Mouse (Mus musculus) megakaryocyte, adult 5-6 weeks (primary cell): Measurements from ENCODE around the gene Sncg. TPM values are rescaled to one million over a fixed set of nuclear protein-coding genes. Genes with fewer than 3 reads are reported as not detected.

Experiments
- ATAC-seq: 2 replicates; pipeline ENCODE4 v1.8.0; 2016; ENCODE audit warnings: mild to moderate bottlenecking, inconsistent platforms; ENCODE audit not compliant: poor library complexity, severe bottlenecking
- total RNA-seq, 2 experiments: library from RNA; stranded (forward) in 1 of 2; stranded (reverse) in 1 of 2; fragments of 153-499, 151-499 nt in 1 of 2; fragments of 221-1000, 200-1000 nt in 1 of 2; gene quantifications; 2 replicates each; pipeline versions ENCODE4 v1.2.3 to v1.2.4; 2015 to 2017

Gene Sncg
- total RNA-seq, 2 experiments from 2014 or later: not detected

- ATAC-seq: no peak
Measured at GRCm38 (mm10) chr14:34345771-34346566, 28.6 kb downstream of the Sncg start.

GRCm38 (mm10) chr14:34344361-34344760, 30.2 kb downstream of the Sncg start:
- no peak for ATAC-seq

- ATAC-seq: peak; percentile 92
Measured at GRCm38 (mm10) chr14:34343078-34343477, 31.5 kb downstream of the Sncg start.

- no peak for ATAC-seq
Measured at GRCm38 (mm10) chr14:34341993-34342392, 32.6 kb downstream of the Sncg start.

- no peak for ATAC-seq
Measured at GRCm38 (mm10) chr14:34339446-34339845, 35.1 kb downstream of the Sncg start.

- no peak for ATAC-seq
Measured at GRCm38 (mm10) chr14:34332476-34332875, 42.1 kb downstream of the Sncg start.

- no peak for ATAC-seq
Measured at GRCm38 (mm10) chr14:34331886-34332285, 42.7 kb downstream of the Sncg start.

GRCm38 (mm10) chr14:34330657-34331158, 43.9 kb downstream of the Sncg start:
- ATAC-seq: no peak

- ATAC-seq: no peak
Measured at GRCm38 (mm10) chr14:34327618-34328017, 47.0 kb downstream of the Sncg start.

GRCm38 (mm10) chr14:34326606-34327005, 48.0 kb downstream of the Sncg start:
- ATAC-seq: no peak

- no peak for ATAC-seq
Measured at GRCm38 (mm10) chr14:34323576-34324085, 51.0 kb downstream of the Sncg start.

Other genes starting within 250 kb of the Sncg start
- gene Npy4r, start 222.3 kb downstream of the Sncg start, total RNA-seq (2015): not detected in 2 replicates
- gene Npy4r, start 222.3 kb downstream of the Sncg start, total RNA-seq (2017): not detected in 2 replicates
- gene Gprin2, start 173.1 kb downstream of the Sncg start, total RNA-seq (2015): not detected in 2 replicates
- not detected in 2 replicates for gene Gprin2, start 173.1 kb downstream of the Sncg start, total RNA-seq (2017)
- gene Syt15, start 155.2 kb downstream of the Sncg start, total RNA-seq (2015): not detected in 2 replicates
- not detected in 2 replicates for gene Syt15, start 155.2 kb downstream of the Sncg start, total RNA-seq (2017)
- gene Shld2, start 64.3 kb downstream of the Sncg start, total RNA-seq (2015): 11.5 and 13.4 TPM in 2 replicates
- gene Shld2, start 64.3 kb downstream of the Sncg start, total RNA-seq (2017): 12.9 and 14.6 TPM in 2 replicates
- 362 and 395 TPM in 2 replicates for gene Glud1, start 64.1 kb downstream of the Sncg start, total RNA-seq (2015)
- gene Glud1, start 64.1 kb downstream of the Sncg start, total RNA-seq (2017): 294 and 308 TPM in 2 replicates
- gene Fam25c, start 19.4 kb downstream of the Sncg start, total RNA-seq (2015): not detected in 2 replicates
- gene Fam25c, start 19.4 kb downstream of the Sncg start, total RNA-seq (2017): not detected in 2 replicates
- not detected in 2 replicates for gene Mmrn2, start 676 bp upstream of the Sncg start, total RNA-seq (2015)
- not detected in 2 replicates for gene Mmrn2, start 676 bp upstream of the Sncg start, total RNA-seq (2017)
- gene Bmpr1a, start 128.6 kb upstream of the Sncg start, total RNA-seq (2015): 2.5 and 3.2 TPM in 2 replicates
- 2.3 and 2.6 TPM in 2 replicates for gene Bmpr1a, start 128.6 kb upstream of the Sncg start, total RNA-seq (2017)
- not detected in 2 replicates for gene 9230112D13Rik, start 148.0 kb upstream of the Sncg start, total RNA-seq (2015)
- not detected in 2 replicates for gene 9230112D13Rik, start 148.0 kb upstream of the Sncg start, total RNA-seq (2017)
- not detected in 2 replicates for gene Ldb3, start 213.9 kb upstream of the Sncg start, total RNA-seq (2015)
- gene Ldb3, start 213.9 kb upstream of the Sncg start, total RNA-seq (2017): not detected in 2 replicates
- gene Opn4, start 225.4 kb upstream of the Sncg start, total RNA-seq (2015): not detected in 2 replicates
- gene Opn4, start 225.4 kb upstream of the Sncg start, total RNA-seq (2017): not detected in 2 replicates